Mouse (Mus musculus): ENCODE measurements around the gene Tbkbp1. TPM values are rescaled to one million over a fixed set of nuclear protein-coding genes. Genes with fewer than 3 reads are reported as not detected.
A peak's percentile ranks its signal among the peaks of the same experiment; 100 is the strongest.

Gene Tbkbp1
- 62.2 and 82.9 TPM in 2 replicates for polyA plus RNA-seq (2012; rRNA removed)
- 9.7 and 11.6 TPM in 2 replicates for polyA plus RNA-seq (2014; fragmentation: Nextera tagmentation; extraction: Ambion mirVana)

DNA sequence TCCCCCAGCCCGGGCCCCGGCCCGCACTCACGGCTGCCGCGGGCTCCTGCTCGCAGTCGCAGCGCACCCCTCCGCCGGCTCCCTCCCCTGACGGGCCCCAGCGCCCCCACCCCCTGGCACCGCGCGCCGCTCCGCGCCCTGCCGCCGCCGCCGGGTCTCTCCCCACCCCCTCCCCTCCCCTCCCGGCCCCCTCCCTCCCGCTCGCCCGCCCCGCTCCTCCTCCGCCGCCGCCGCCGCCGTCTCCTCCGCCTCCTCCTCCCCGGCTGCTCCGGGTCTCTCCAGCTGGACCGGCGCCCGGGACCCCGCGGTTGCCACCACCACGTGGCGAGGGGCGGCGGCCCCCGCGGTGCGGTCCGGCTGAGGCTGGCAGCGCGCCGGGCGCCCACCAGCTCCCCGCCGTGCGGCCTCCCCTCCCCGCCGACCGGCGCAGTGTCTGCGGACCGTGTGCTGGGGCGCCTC is at the start of gene Tbkbp1:
Gene Tbkbp1, minus strand, starts transcription at position 153 of the 459 bp plus-strand sequence.
- no peak for TF ChIP-seq POLR2A (IDR thresholded peaks at IDR 0.05; ENCODE audit: borderline replicate concordance, extremely low read depth, insufficient read depth, insufficient read length)
- Histone ChIP-seq H3K27me3 (ENCODE audit: control insufficient read depth, insufficient read depth, low read length) (no peaks in the 10 kb centered on the region), H3K4me2 (replicated peaks; ENCODE audit: low read depth, low read length, severe bottlenecking) (peak within 1 kb of the TSS; percentile 88), H3K9ac (ENCODE audit: low read depth, low read length, severe bottlenecking) (peak within 1 kb of the TSS; percentile 90), H3K27ac (replicated peaks; ENCODE audit: low read depth, low read length) (peak within 1 kb of the TSS; percentile 93), H3K4me1 (ENCODE audit: control insufficient read depth, insufficient read depth, low read length) (peaks cover 26% of the 10 kb centered on the region), H3K4me3 (replicated peaks; ENCODE audit: low read length) (peak within 1 kb of the TSS; percentile 79), H3K9me3 (ENCODE audit: control insufficient read depth, low read length) (no peaks in the 10 kb centered on the region), H3K36me3 (ENCODE audit: control insufficient read depth, insufficient read depth, low read length) (peaks cover 26% of the 10 kb centered on the region)
- WGBS: under 1% methylated on average over 22 of the region's 64 CpGs
- DNase-seq (ENCODE audit: low spot score) (peak; percentile 37), ATAC-seq (ENCODE audit: low FRiP score, low read depth) (peak; percentile 13)

DNA sequence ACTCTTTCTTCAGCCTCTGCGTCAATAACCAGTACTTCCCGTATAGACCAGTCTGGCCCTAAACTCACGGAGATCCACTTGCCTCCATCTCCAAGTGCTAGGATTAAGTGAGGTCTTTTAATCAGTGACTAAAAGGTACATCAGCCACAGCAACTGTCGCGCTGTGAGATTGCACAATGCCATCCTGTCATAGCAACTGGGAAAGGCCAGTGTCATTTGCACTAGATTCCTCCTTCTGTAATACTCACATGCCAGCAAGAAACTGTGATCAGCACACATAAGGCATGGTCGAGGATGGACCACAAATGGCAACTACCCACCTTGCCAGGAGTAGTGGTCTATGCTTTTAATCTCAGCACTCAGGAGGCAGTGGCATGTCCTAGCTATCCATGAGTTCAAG is 48.2 kb upstream of the Tbkbp1 start:
- H3K27me3 ChIP-seq (ENCODE audit: control insufficient read depth, insufficient read depth, low read length): no peaks in the 10 kb centered on the region
- DNase-seq (ENCODE audit: low spot score) (no peak), ATAC-seq (ENCODE audit: low FRiP score, low read depth) (no peak)
- H3K36me3 ChIP-seq (ENCODE audit: control insufficient read depth, insufficient read depth, low read length): no peaks in the 10 kb centered on the region
- no peak for TF ChIP-seq POLR2A (IDR thresholded peaks at IDR 0.05; ENCODE audit: borderline replicate concordance, extremely low read depth, insufficient read depth, insufficient read length)
- H3K9me3 ChIP-seq (ENCODE audit: control insufficient read depth, low read length): no peaks in the 10 kb centered on the region
- H3K4me1 ChIP-seq (ENCODE audit: control insufficient read depth, insufficient read depth, low read length): peaks cover 2% of the 10 kb centered on the region; the same call in 1 of the 2 replicates
- WGBS: 83% methylated on average over 6 of the region's 6 CpGs
- H3K27ac ChIP-seq (replicated peaks; ENCODE audit: low read depth, low read length): no peak overlapping the region
- H3K4me2 ChIP-seq (replicated peaks; ENCODE audit: low read depth, low read length, severe bottlenecking): no peak overlapping the region
- no peak overlapping the region for H3K4me3 ChIP-seq (replicated peaks; ENCODE audit: low read length)
- H3K9ac ChIP-seq (ENCODE audit: low read depth, low read length, severe bottlenecking): no peak overlapping the region

DNA sequence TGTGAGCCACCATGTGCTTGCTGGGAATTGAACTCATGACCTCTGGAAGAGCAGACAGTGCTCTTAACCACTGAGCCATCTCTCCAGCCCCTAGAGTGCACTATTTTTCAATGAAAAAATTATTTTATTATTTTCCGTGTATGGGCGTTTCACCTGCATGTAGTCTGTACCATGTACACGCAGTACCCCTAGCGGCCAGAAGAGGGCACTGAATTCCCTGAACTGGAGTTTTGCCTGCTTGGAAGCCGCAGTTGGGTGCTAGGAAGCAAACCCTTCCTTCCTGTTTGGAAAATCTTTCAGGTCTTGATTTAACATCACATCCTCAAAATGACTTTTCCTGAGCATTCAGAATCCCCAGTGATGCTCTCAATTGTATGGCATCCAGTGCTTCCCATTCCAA is 47.3 kb upstream of the Tbkbp1 start:
- 20% methylated on average over 5 of the region's 5 CpGs for WGBS
- TF ChIP-seq POLR2A (IDR thresholded peaks at IDR 0.05; ENCODE audit: borderline replicate concordance, extremely low read depth, insufficient read depth, insufficient read length): no peak
- H3K36me3 ChIP-seq (ENCODE audit: control insufficient read depth, insufficient read depth, low read length): no peaks in the 10 kb centered on the region
- no peaks in the 10 kb centered on the region for H3K27me3 ChIP-seq (ENCODE audit: control insufficient read depth, insufficient read depth, low read length)
- H3K9ac ChIP-seq (ENCODE audit: low read depth, low read length, severe bottlenecking): no peak overlapping the region
- ATAC-seq (ENCODE audit: low FRiP score, low read depth): no peak
- H3K27ac ChIP-seq (replicated peaks; ENCODE audit: low read depth, low read length): no peak overlapping the region
- H3K4me2 ChIP-seq (replicated peaks; ENCODE audit: low read depth, low read length, severe bottlenecking): no peak overlapping the region
- H3K9me3 ChIP-seq (ENCODE audit: control insufficient read depth, low read length): no peaks in the 10 kb centered on the region
- peaks cover 2% of the 10 kb centered on the region; the same call in 1 of the 2 replicates for H3K4me1 ChIP-seq (ENCODE audit: control insufficient read depth, insufficient read depth, low read length)
- DNase-seq (ENCODE audit: low spot score): no peak
- H3K4me3 ChIP-seq (replicated peaks; ENCODE audit: low read length): no peak overlapping the region

DNA sequence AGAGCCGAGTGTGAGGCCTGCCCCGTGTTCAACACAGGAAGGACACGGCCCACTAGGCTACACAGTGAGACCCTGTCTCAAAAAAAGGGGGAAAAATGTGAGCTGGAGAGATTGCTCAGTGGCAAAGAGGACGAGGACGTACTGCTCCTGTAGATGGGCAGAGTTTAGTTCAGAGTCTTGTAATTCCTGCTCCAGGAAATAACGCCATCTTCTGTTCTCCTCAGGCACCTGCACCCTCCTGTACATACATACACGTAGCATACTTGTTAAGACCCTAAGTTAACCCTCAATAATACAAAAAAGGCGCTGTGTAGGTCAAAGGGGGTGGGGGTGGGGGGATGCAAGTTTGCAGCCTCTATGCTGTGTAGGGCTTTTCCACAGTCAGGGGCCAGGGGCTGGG is 45.7 kb upstream of the Tbkbp1 start:
- DNase-seq (ENCODE audit: low spot score) (no peak), ATAC-seq (ENCODE audit: low FRiP score, low read depth) (no peak)
- TF ChIP-seq POLR2A (IDR thresholded peaks at IDR 0.05; ENCODE audit: borderline replicate concordance, extremely low read depth, insufficient read depth, insufficient read length): no peak
- Histone ChIP-seq H3K4me1 (ENCODE audit: control insufficient read depth, insufficient read depth, low read length) (peaks cover 2% of the 10 kb centered on the region; the same call in 1 of the 2 replicates), H3K9ac (ENCODE audit: low read depth, low read length, severe bottlenecking) (no peak overlapping the region), H3K4me2 (replicated peaks; ENCODE audit: low read depth, low read length, severe bottlenecking) (no peak overlapping the region), H3K4me3 (replicated peaks; ENCODE audit: low read length) (no peak overlapping the region), H3K9me3 (ENCODE audit: control insufficient read depth, low read length) (no peaks in the 10 kb centered on the region), H3K27me3 (ENCODE audit: control insufficient read depth, insufficient read depth, low read length) (no peaks in the 10 kb centered on the region), H3K27ac (replicated peaks; ENCODE audit: low read depth, low read length) (no peak overlapping the region), H3K36me3 (ENCODE audit: control insufficient read depth, insufficient read depth, low read length) (no peaks in the 10 kb centered on the region)
- WGBS: 76% methylated on average over 8 of the region's 8 CpGs

DNA sequence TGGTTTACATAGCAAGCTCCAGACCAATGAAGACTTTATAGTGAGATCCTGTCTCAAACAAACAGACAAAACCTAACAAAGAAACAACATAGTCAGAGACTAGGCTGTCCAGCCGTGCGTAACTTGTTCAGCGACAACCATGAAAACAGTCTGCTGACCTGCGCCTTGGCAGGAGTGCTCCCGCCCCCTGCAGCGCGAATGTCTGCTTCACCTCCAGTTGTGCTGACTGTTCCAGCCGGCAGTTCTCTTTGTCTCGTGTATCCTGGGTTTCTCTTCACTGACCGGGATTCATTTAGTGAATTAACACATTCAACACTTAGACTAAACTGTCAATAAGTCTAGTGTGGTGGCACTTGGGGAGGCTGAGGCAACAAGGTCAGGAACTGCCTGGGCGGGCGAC is 45.2 kb upstream of the Tbkbp1 start:
- TF ChIP-seq POLR2A (IDR thresholded peaks at IDR 0.05; ENCODE audit: borderline replicate concordance, extremely low read depth, insufficient read depth, insufficient read length): no peak
- no peaks in the 10 kb centered on the region for H3K27me3 ChIP-seq (ENCODE audit: control insufficient read depth, insufficient read depth, low read length)
- no peaks in the 10 kb centered on the region for H3K9me3 ChIP-seq (ENCODE audit: control insufficient read depth, low read length)
- H3K4me2 ChIP-seq (replicated peaks; ENCODE audit: low read depth, low read length, severe bottlenecking): no peak overlapping the region
- DNase-seq (ENCODE audit: low spot score) (no peak), ATAC-seq (ENCODE audit: low FRiP score, low read depth) (no peak)
- H3K36me3 ChIP-seq (ENCODE audit: control insufficient read depth, insufficient read depth, low read length): no peaks in the 10 kb centered on the region
- no peak overlapping the region for H3K27ac ChIP-seq (replicated peaks; ENCODE audit: low read depth, low read length)
- H3K4me1 ChIP-seq (ENCODE audit: control insufficient read depth, insufficient read depth, low read length): no peaks in the 10 kb centered on the region
- H3K4me3 ChIP-seq (replicated peaks; ENCODE audit: low read length): no peak overlapping the region
- WGBS: 75% methylated on average over 12 of the region's 12 CpGs
- no peak overlapping the region for H3K9ac ChIP-seq (ENCODE audit: low read depth, low read length, severe bottlenecking)

DNA sequence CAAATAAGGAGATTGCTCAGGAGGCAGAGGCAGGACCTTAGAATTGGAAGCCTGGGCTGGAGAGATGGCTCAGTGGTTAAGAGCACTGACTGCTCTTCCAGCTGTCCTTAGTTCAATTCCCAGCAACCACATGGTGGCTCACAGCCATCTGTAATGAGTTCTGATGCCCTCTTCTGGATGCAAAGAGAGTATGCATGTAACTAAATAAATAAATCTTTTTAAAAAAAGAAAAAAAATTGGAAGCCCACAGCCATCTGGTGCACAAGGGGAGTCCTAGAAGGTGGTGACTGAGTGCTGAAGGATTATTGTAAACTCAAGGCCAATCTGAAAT is 41.3 kb upstream of the Tbkbp1 start:
- no peak overlapping the region for H3K27ac ChIP-seq (replicated peaks; ENCODE audit: low read depth, low read length)
- H3K27me3 ChIP-seq (ENCODE audit: control insufficient read depth, insufficient read depth, low read length): no peaks in the 10 kb centered on the region
- DNase-seq (ENCODE audit: low spot score) (no peak), ATAC-seq (ENCODE audit: low FRiP score, low read depth) (no peak)
- H3K4me2 ChIP-seq (replicated peaks; ENCODE audit: low read depth, low read length, severe bottlenecking): no peak overlapping the region
- H3K4me3 ChIP-seq (replicated peaks; ENCODE audit: low read length): no peak overlapping the region
- TF ChIP-seq POLR2A (IDR thresholded peaks at IDR 0.05; ENCODE audit: borderline replicate concordance, extremely low read depth, insufficient read depth, insufficient read length): no peak
- H3K4me1 ChIP-seq (ENCODE audit: control insufficient read depth, insufficient read depth, low read length): peaks cover 6% of the 10 kb centered on the region
- no peaks in the 10 kb centered on the region for H3K9me3 ChIP-seq (ENCODE audit: control insufficient read depth, low read length)
- no peak overlapping the region for H3K9ac ChIP-seq (ENCODE audit: low read depth, low read length, severe bottlenecking)
- H3K36me3 ChIP-seq (ENCODE audit: control insufficient read depth, insufficient read depth, low read length): 0 out of 2 replicates have a peak, but pooled peaks cover 5% of the 10 kb centered on the region

All from limb, embryonic 14.5 days (tissue).